Mouse (Mus musculus) olfactory bulb, adult 2 months (tissue): ENCODE results near the gene Ttll5.

ENCODE experiments used
- CTCF ChIP-seq: fragments of 200-500 bp; IDR thresholded peaks from 2 replicates; pipeline ENCODE4 v1.5.1; 2012; ENCODE audit warnings: low read depth, mild to moderate bottlenecking, low read length, moderate library complexity; ENCODE audit not compliant: insufficient read depth
- POLR2A ChIP-seq: fragments of 200-500 bp; IDR thresholded peaks from 2 replicates; pipeline ENCODE4 v1.6.1; 2012; ENCODE audit warnings: mild to moderate bottlenecking, low read depth, low read length, moderate library complexity; ENCODE audit not compliant: insufficient read depth

- TF ChIP-seq CTCF (no peak), POLR2A (no peak)
Measured at GRCm38 (mm10) chr12:85979996-85980395, 155.5 kb downstream of the Ttll5 start.
